Mouse (Mus musculus) heart, postnatal 0 days (tissue): ENCODE results near the gene Cers3.

Experiments
- CTCF ChIP-seq: IDR thresholded peaks from 2 replicates; pipeline ENCODE4 v1.5.1; 2016; ENCODE audit warnings: antibody characterized with exemption, control low read depth, low read depth
- EP300 ChIP-seq: IDR thresholded peaks from 2 replicates; pipeline ENCODE4 v1.6.1; 2016; ENCODE audit warnings: antibody characterized with exemption, low read depth

DNA sequence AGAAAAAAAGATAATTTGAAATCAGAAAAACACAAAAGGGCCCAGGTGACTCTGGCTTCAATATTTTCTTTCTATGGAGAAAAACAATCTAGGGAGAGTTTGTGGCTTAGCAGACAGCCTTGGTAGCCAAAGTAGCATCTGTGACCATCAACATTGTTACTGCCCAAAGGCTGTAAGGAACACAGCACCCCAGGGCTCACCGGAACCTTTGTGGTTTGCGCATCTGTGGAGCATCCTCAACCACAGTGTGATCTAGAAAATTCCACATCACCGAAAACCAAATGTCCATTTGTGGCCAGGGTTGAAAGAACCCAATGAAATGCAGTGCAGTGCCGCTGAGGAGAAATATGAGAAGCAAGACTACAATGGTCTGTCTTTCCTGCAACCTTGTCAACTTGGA, 69.0 kb downstream of the Cers3 start:
- TF ChIP-seq CTCF: no peak
- no peak for TF ChIP-seq EP300
